Mouse (Mus musculus) kidney, embryonic 16.5 days (tissue): ENCODE results near the gene Hdac7. TPM values are rescaled to one million over a fixed set of nuclear protein-coding genes. Genes with fewer than 3 reads are reported as not detected.

Source experiments
- ATAC-seq: fragments of 200-750 bp; cut with Nextera tagmentation; 2 replicates; pipeline ENCODE4 v1.8.0; 2017; ENCODE audit warnings: moderate TSS enrichment; ENCODE audit not compliant: low FRiP score, low TSS enrichment
- H3K27ac ChIP-seq: fragments of 300-500 bp; sonication (generic); 2 replicates; pipeline ENCODE4 v1.5.1; 2014; ENCODE audit warnings: low read length
- H3K27me3 ChIP-seq: fragments of 300-500 bp; sonication (generic); 2 replicates; pipeline ENCODE4 v1.6.1; 2014; ENCODE audit warnings: low read length, control low read depth, mixed read lengths; ENCODE audit not compliant: insufficient read depth
- H3K36me3 ChIP-seq: fragments of 300-500 bp; sonication (generic); 2 replicates; pipeline ENCODE4 v1.6.1; 2014; ENCODE audit warnings: low read length, control low read depth, mixed read lengths; ENCODE audit not compliant: insufficient read depth
- H3K4me1 ChIP-seq: fragments of 300-500 bp; sonication (generic); 2 replicates; pipeline ENCODE4 v1.6.1; 2014; ENCODE audit warnings: low read length, control low read depth, mixed read lengths; ENCODE audit not compliant: insufficient read depth
- H3K4me2 ChIP-seq: fragments of 300-500 bp; sonication (generic); replicated peaks from 2 replicates; pipeline ENCODE4 v1.6.1; 2014; ENCODE audit warnings: low read depth, low read length
- H3K4me3 ChIP-seq: fragments of 300-500 bp; sonication (generic); 2 replicates; pipeline ENCODE4 v1.5.1; 2014; ENCODE audit warnings: mild to moderate bottlenecking, low read length
- H3K9ac ChIP-seq: fragments of 300-500 bp; sonication (generic); replicated peaks from 2 replicates; pipeline ENCODE4 v1.6.1; 2014; ENCODE audit warnings: low read length
- H3K9me3 ChIP-seq: fragments of 300-500 bp; sonication (generic); 2 replicates; pipeline ENCODE4 v1.6.1; 2016; ENCODE audit warnings: low read length, control low read depth
- WGBS: fragments of 180-500 bp; shearing (Covaris S2); extraction: QIAGEN DNeasy Blood & Tissue Kit; methylation state at CpG from one replicate; pipeline ENCODE4 v1.1.7; 2014; 5-methylcytosine and 5-hydroxymethylcytosine counted together
- polyA plus RNA-seq: library from polyadenylated mRNA; unstranded; fragments of >200 nt; fragmentation: Nextera tagmentation; extraction: Ambion mirVana; gene quantifications from 2 replicates; pipeline ENCODE4 v1.2.1, GENCODE M21; 2015

Hdac7 gene
- 37.3 and 40.0 TPM in 2 replicates for polyA plus RNA-seq

GRCm38 (mm10) chr15:97844037-97845034 lies at the start of gene Hdac7:
Hdac7 (minus strand) TSS chr15:97844502.
- Histone ChIP-seq H3K4me1 (peaks cover 17% of the 10 kb centered on the region), H3K27me3 (no peaks in the 10 kb centered on the region), H3K4me2 (no peak within 1 kb of the TSS), H3K9me3 (no peaks in the 10 kb centered on the region), H3K27ac (no peak within 1 kb of the TSS), H3K36me3 (no peaks in the 10 kb centered on the region), H3K4me3 (no peak within 1 kb of the TSS), H3K9ac (no peak within 1 kb of the TSS)
- 71% methylated on average over 19 of the region's 19 CpGs for WGBS
- ATAC-seq, result no peak

- no peak for ATAC-seq
- H3K9me3 ChIP-seq, result no peaks in the 10 kb centered on the region
Observed at GRCm38 (mm10) chr15:97892506-97892905, 48.2 kb upstream of the Hdac7 start.

GRCm38 (mm10) chr15:97890450-97890849 lies 46.1 kb upstream of the Hdac7 start:
- Histone ChIP-seq H3K36me3 (no peaks in the 10 kb centered on the region), H3K4me3 (no peak overlapping the region), H3K4me2 (no peak overlapping the region), H3K4me1 (peaks cover 12% of the 10 kb centered on the region), H3K9ac (no peak overlapping the region), H3K27me3 (no peaks in the 10 kb centered on the region), H3K9me3 (no peaks in the 10 kb centered on the region), H3K27ac (no peak overlapping the region)
- WGBS, result 88% methylated on average over 10 of the region's 10 CpGs
- no peak for ATAC-seq

More at GRCm38 (mm10) chr15:97892506-97892905, 48.2 kb upstream of the Hdac7 start:
- Histone ChIP-seq H3K4me1 (peaks cover 26% of the 10 kb centered on the region), H3K4me2 (no peak overlapping the region), H3K9ac (no peak overlapping the region), H3K27me3 (no peaks in the 10 kb centered on the region), H3K4me3 (no peak overlapping the region), H3K27ac (no peak overlapping the region), H3K36me3 (no peaks in the 10 kb centered on the region)
- 55% methylated on average over 8 of the region's 8 CpGs for WGBS

GRCm38 (mm10) chr15:97890017-97890416 lies 45.7 kb upstream of the Hdac7 start:
- Histone ChIP-seq H3K27me3 (no peaks in the 10 kb centered on the region), H3K4me1 (peaks cover 11% of the 10 kb centered on the region), H3K36me3 (no peaks in the 10 kb centered on the region), H3K9me3 (no peaks in the 10 kb centered on the region), H3K4me2 (no peak overlapping the region), H3K4me3 (no peak overlapping the region), H3K27ac (no peak overlapping the region), H3K9ac (no peak overlapping the region)
- 59% methylated on average over 11 of the region's 11 CpGs for WGBS
- ATAC-seq, result no peak

GRCm38 (mm10) chr15:97887541-97888016 lies 43.3 kb upstream of the Hdac7 start:
- no peak overlapping the region for H3K9ac ChIP-seq
- no peak overlapping the region for H3K27ac ChIP-seq
- H3K27me3 ChIP-seq, result no peaks in the 10 kb centered on the region
- WGBS, result 68% methylated on average over 10 of the region's 10 CpGs
- H3K4me2 ChIP-seq, result no peak overlapping the region
- no peak overlapping the region for H3K4me3 ChIP-seq
- H3K4me1 ChIP-seq, result peaks cover 10% of the 10 kb centered on the region
- H3K36me3 ChIP-seq, result no peaks in the 10 kb centered on the region
- ATAC-seq, result no peak
- no peaks in the 10 kb centered on the region for H3K9me3 ChIP-seq

GRCm38 (mm10) chr15:97881423-97881822 lies 37.1 kb upstream of the Hdac7 start:
- WGBS, result 81% methylated on average over 8 of the region's 8 CpGs
- no peak overlapping the region for H3K9ac ChIP-seq
- H3K4me2 ChIP-seq, result no peak overlapping the region
- no peak for ATAC-seq
- no peaks in the 10 kb centered on the region for H3K36me3 ChIP-seq
- H3K4me1 ChIP-seq, result no peaks in the 10 kb centered on the region
- H3K4me3 ChIP-seq, result no peak overlapping the region
- no peak overlapping the region for H3K27ac ChIP-seq
- no peaks in the 10 kb centered on the region for H3K27me3 ChIP-seq
- H3K9me3 ChIP-seq, result no peaks in the 10 kb centered on the region

GRCm38 (mm10) chr15:97880441-97880840 lies 36.1 kb upstream of the Hdac7 start:
- no peak overlapping the region for H3K27ac ChIP-seq
- no peak overlapping the region for H3K4me3 ChIP-seq
- no peaks in the 10 kb centered on the region for H3K9me3 ChIP-seq
- H3K4me2 ChIP-seq, result no peak overlapping the region
- ATAC-seq, result no peak
- no peaks in the 10 kb centered on the region for H3K4me1 ChIP-seq
- H3K27me3 ChIP-seq, result no peaks in the 10 kb centered on the region
- 78% methylated on average over 9 of the region's 9 CpGs for WGBS
- H3K9ac ChIP-seq, result no peak overlapping the region
- no peaks in the 10 kb centered on the region for H3K36me3 ChIP-seq

GRCm38 (mm10) chr15:97878696-97879328 lies 34.5 kb upstream of the Hdac7 start:
- 57% methylated on average over 7 of the region's 7 CpGs for WGBS

GRCm38 (mm10) chr15:97875784-97876183 lies 31.5 kb upstream of the Hdac7 start:
- H3K4me3 ChIP-seq, result no peak overlapping the region
- H3K4me2 ChIP-seq, result no peak overlapping the region
- peaks cover 4% of the 10 kb centered on the region; the same call in 1 of the 2 replicates for H3K4me1 ChIP-seq
- WGBS, result 85% methylated on average over 8 of the region's 8 CpGs
- no peaks in the 10 kb centered on the region for H3K27me3 ChIP-seq
- H3K27ac ChIP-seq, result no peak overlapping the region
- no peak for ATAC-seq
- H3K9ac ChIP-seq, result no peak overlapping the region
- H3K36me3 ChIP-seq, result no peaks in the 10 kb centered on the region
- H3K9me3 ChIP-seq, result no peaks in the 10 kb centered on the region

More at GRCm38 (mm10) chr15:97878696-97879328, 34.5 kb upstream of the Hdac7 start:
- H3K9me3 ChIP-seq, result no peaks in the 10 kb centered on the region
- H3K36me3 ChIP-seq, result no peaks in the 10 kb centered on the region
- H3K4me1 ChIP-seq, result peaks cover 3% of the 10 kb centered on the region; the same call in 1 of the 2 replicates
- no peak overlapping the region for H3K4me3 ChIP-seq
- no peaks in the 10 kb centered on the region for H3K27me3 ChIP-seq
- H3K9ac ChIP-seq, result no peak overlapping the region
- no peak overlapping the region for H3K4me2 ChIP-seq
- H3K27ac ChIP-seq, result no peak overlapping the region
- no peak for ATAC-seq
